Mouse (Mus musculus): ENCODE results near the gene Il25. TPM values are rescaled to one million over a fixed set of nuclear protein-coding genes. Genes with fewer than 3 reads are reported as not detected.

Gene Il25
- polyA plus RNA-seq, 1 experiment from 2014 or later = not detected

DNA sequence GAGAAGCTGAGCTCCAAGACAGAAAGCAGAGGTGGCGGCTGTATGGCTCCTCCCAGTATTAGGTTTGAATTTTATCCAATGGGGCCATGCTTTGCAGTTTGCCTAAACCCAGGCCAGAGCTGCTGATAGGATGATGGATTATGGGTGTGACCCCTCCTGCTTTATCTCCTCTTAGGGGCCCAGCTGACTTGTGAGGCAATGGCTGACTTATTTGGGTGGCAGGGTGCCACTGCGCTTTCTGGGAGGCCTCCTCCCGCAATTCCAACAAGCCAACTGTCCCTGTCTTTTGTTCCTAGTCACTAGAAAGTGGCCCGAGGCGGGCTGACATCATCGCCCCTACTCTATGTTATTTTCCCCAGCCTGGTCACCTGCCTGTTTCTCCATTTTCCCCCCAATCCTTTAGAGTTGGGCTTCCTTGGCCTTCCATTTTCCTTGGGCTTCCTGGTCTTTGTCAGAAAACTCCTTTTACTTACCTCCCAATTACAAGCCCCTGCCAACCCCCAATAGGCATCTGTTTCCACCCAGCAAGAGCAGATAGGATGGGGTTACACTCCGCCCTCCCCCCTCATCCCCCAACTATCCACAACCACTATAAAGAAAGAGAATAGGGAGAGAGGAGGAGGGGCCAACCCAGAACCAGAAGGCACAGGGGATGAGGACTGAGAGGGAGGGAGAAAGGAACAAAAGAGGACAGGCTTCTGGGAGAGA lies 7.7 kb upstream of the Il25 start:
- ATAC-seq (replicated peaks; ENCODE audit: insufficient number of reproducible peaks, low FRiP score, low TSS enrichment) = peak; percentile 75; the same call in 1 of the 2 replicates
- WGBS (ENCODE audit: insufficient replicate concordance) = 14% methylated on average over 7 of the region's 7 CpGs

DNA sequence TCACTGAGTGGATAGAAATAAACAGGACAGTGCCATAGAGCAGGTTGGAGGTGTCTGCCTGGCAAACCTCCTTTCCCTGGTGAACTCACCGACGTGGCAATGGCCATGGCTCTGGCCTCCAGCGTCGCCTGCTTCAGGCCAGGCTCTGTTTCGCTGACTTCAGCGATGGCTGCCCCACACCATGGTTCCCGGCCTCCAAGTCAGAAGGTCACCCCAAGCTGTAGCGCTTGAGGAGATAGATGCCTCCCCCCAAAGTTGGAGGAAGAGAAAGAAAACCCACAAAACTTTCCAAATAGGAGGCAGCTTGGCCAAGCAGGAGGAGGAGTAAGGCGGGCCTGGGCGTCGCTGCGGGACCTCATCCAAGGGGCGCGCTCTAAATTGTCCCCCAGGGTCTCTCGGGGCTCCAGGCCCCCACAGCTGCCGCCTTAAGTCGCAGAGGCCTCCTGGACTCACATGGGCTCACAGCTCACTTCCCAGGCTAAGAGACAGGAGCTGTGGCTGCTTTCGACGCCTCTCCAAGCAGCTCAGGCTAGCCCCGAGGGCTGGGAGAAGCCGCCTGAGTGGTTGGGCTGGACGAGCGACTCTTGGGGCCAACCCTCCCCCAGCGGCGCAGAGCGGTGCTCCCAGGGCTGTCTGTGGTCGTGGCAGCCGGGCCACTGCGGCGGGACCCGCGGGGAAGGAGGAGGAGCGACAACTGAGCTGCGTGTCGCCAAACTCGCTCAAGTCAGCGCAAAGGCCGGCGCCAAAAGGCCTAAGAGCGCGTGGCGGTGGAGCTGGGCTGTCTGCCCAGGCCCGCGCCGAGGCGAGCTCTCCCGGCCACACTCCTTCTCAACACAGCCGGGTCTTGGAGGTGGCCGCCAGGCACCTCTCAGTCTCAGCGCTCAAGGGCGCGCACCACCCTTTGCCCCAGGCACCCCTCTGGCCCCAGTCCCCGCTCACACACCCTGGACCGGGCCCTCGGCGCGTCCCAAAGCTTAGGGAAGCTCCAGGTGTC lies 6.8 kb upstream of the Il25 start, which contains the start of gene Efs:
TSS of gene Efs (minus strand) at position 778 of the 994 bp plus-strand sequence.
- peak within 1 kb of the TSS; percentile 94 for H3K4me2 ChIP-seq
- peaks cover 4% of the 10 kb centered on the region for H3K36me3 ChIP-seq (ENCODE audit: control insufficient read depth, insufficient read depth, low read length)
- peak; percentile 50 for ATAC-seq (replicated peaks; ENCODE audit: insufficient number of reproducible peaks, low FRiP score, low TSS enrichment)
- peak within 1 kb of the TSS; percentile 66 for H3K9ac ChIP-seq (ENCODE audit: low read depth, low read length)
- H3K9me3 ChIP-seq (replicated peaks; ENCODE audit: control insufficient read depth, low read length) = peaks cover 8% of the 10 kb centered on the region
- H3K27ac ChIP-seq (ENCODE audit: low read depth, low read length) = peak within 1 kb of the TSS; percentile 64
- peaks cover 24% of the 10 kb centered on the region for H3K4me1 ChIP-seq (ENCODE audit: control insufficient read depth, insufficient read depth, low read length)
- peaks cover 23% of the 10 kb centered on the region for H3K27me3 ChIP-seq (ENCODE audit: control insufficient read depth, insufficient read depth, low read length)
- WGBS (ENCODE audit: insufficient replicate concordance) = 3% methylated on average over 56 of the region's 57 CpGs
- H3K4me3 ChIP-seq (ENCODE audit: low read depth, low read length) = peak within 1 kb of the TSS; percentile 43

More for the DNA sequence above, 7.7 kb upstream of the Il25 start:
- Histone ChIP-seq H3K27me3 (ENCODE audit: control insufficient read depth, insufficient read depth, low read length) (peaks cover 23% of the 10 kb centered on the region), H3K9ac (ENCODE audit: low read depth, low read length) (peak overlapping the region; percentile 66), H3K36me3 (ENCODE audit: control insufficient read depth, insufficient read depth, low read length) (peaks cover 5% of the 10 kb centered on the region), H3K4me2 (peak overlapping the region; percentile 94), H3K4me3 (ENCODE audit: low read depth, low read length) (peak overlapping the region; percentile 43), H3K4me1 (ENCODE audit: control insufficient read depth, insufficient read depth, low read length) (peaks cover 24% of the 10 kb centered on the region), H3K9me3 (replicated peaks; ENCODE audit: control insufficient read depth, low read length) (peaks cover 8% of the 10 kb centered on the region), H3K27ac (ENCODE audit: low read depth, low read length) (peak overlapping the region; percentile 64)

DNA sequence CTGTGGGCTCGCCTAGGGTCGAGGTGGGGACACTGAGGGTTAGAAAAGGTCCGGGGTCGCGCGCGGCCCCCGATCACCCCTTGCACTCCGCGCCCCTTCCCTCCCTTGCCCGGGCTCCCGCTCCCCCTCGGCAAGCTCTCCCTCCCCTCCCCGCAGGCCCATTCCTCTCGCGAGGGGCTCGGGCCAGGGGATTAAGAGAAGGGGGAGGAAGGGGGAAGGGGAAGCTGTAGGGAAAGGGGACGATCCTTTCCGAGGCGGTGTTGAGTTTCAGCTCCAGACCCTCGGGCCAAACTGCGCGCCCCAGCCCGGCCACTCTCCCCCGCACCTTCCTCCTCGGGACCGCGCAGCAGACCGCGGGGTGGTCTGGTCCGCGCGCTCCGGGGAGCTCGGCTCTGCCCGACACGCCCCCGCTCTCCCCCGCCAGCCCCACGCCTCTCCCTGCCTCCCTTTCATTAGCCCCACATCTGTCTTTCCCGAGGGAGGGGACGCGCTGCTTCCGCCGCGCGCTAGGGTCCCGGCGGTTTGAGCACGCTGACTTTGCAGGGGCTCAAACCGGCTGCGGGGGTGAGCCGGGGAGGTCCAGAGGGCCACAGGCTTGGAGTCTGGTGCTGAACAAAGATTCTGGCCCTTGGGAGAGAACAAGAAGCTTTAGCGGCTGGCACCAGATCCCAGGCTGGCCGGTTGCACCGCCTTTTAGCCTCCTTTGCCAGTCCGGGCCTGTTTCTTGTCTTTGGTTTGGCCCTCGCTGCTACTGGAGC lies 5.9 kb upstream of the Il25 start:
- no peaks in the 10 kb centered on the region; the same call in 1 of the 2 replicates for H3K9me3 ChIP-seq (replicated peaks; ENCODE audit: control insufficient read depth, low read length)
- H3K4me3 ChIP-seq (ENCODE audit: low read depth, low read length) = peak overlapping the region; percentile 43
- H3K27me3 ChIP-seq (ENCODE audit: control insufficient read depth, insufficient read depth, low read length) = peaks cover 23% of the 10 kb centered on the region
- peaks cover 24% of the 10 kb centered on the region for H3K4me1 ChIP-seq (ENCODE audit: control insufficient read depth, insufficient read depth, low read length)
- 2% methylated on average over 45 of the region's 58 CpGs for WGBS (ENCODE audit: insufficient replicate concordance)
- H3K36me3 ChIP-seq (ENCODE audit: control insufficient read depth, insufficient read depth, low read length) = no peaks in the 10 kb centered on the region; the same call in 1 of the 2 replicates
- H3K9ac ChIP-seq (ENCODE audit: low read depth, low read length) = peak overlapping the region; percentile 66
- ATAC-seq (replicated peaks; ENCODE audit: insufficient number of reproducible peaks, low FRiP score, low TSS enrichment) = peak; percentile 50; the same call in 1 of the 2 replicates
- H3K27ac ChIP-seq (ENCODE audit: low read depth, low read length) = peak overlapping the region; percentile 64
- H3K4me2 ChIP-seq = peak overlapping the region; percentile 94

DNA sequence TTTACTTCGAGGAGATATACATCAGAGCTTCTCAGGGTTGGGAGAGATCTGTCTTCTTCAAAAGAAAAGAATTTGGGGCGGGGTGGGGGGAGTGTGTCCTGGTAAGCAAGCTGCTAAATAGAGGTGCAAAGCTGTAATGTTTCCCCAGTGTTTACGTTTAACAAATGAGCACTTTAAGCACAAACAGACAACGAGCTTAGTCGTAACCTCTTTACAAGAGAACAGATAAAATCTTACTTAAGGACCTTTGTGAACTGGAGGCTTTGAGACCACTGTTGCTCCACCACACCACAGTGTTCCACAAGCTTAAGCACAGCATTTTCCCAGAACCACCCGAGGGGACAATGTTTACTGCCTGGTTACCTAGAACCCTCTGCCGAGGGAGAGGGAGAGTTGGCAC lies 5.2 kb upstream of the Il25 start:
- Histone ChIP-seq H3K4me1 (ENCODE audit: control insufficient read depth, insufficient read depth, low read length) (peaks cover 24% of the 10 kb centered on the region), H3K4me3 (ENCODE audit: low read depth, low read length) (peak overlapping the region; percentile 43), H3K27ac (ENCODE audit: low read depth, low read length) (peak overlapping the region; percentile 64), H3K27me3 (ENCODE audit: control insufficient read depth, insufficient read depth, low read length) (peaks cover 23% of the 10 kb centered on the region), H3K9me3 (replicated peaks; ENCODE audit: control insufficient read depth, low read length) (no peaks in the 10 kb centered on the region), H3K36me3 (ENCODE audit: control insufficient read depth, insufficient read depth, low read length) (no peaks in the 10 kb centered on the region), H3K4me2 (peak overlapping the region; percentile 94), H3K9ac (ENCODE audit: low read depth, low read length) (no peak overlapping the region)
- ATAC-seq (replicated peaks; ENCODE audit: insufficient number of reproducible peaks, low FRiP score, low TSS enrichment) = no peak
- 17% methylated on average over 7 of the region's 7 CpGs for WGBS (ENCODE audit: insufficient replicate concordance)

DNA sequence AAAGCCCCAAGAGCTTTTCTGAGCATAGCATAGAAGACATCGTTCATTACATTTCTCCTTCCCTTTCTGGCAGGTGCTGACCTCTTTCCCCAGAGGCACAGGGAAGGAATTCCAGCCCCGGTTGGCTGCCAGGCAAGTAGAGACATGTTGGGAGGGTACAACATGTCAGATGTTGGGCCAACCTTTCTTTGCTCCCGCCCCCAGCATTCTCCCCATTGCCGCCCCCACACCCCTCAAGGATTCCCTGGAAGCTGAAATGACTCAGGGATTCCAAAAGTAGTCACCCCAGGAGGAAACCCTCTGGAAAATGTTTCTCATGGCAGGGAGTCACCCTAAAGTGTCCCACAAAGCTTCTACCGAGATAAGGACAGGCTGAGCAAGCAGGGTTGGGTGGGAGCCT lies 2.7 kb upstream of the Il25 start:
- WGBS (ENCODE audit: insufficient replicate concordance) = 56% methylated on average over 5 of the region's 5 CpGs
- Histone ChIP-seq H3K9ac (ENCODE audit: low read depth, low read length) (no peak overlapping the region; the same call in 1 of the 2 replicates), H3K4me1 (ENCODE audit: control insufficient read depth, insufficient read depth, low read length) (peaks cover 13% of the 10 kb centered on the region), H3K4me3 (ENCODE audit: low read depth, low read length) (no peak overlapping the region), H3K27ac (ENCODE audit: low read depth, low read length) (no peak overlapping the region), H3K4me2 (no peak overlapping the region), H3K9me3 (replicated peaks; ENCODE audit: control insufficient read depth, low read length) (no peaks in the 10 kb centered on the region), H3K27me3 (ENCODE audit: control insufficient read depth, insufficient read depth, low read length) (peaks cover 23% of the 10 kb centered on the region), H3K36me3 (ENCODE audit: control insufficient read depth, insufficient read depth, low read length) (no peaks in the 10 kb centered on the region)
- no peak for ATAC-seq (replicated peaks; ENCODE audit: insufficient number of reproducible peaks, low FRiP score, low TSS enrichment)

DNA sequence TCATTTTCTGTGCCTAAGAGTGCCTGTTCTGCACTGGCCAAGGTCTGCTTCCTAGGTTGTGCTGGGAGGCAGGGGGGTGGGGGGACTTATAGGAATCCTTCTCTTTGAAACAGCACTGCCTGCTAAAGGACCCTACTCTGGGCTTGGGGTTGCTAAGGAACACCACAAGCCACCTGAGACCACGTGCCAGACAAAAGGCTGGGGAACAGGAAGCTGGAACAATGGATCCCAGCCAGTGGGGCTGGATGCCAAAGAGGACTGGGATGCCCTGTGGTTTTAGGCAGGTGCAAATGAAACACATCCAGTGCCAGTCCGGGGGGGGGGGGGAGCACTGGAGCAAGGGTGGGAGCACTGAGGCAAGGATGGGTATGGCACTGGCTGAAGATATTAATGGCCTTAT lies 2.1 kb upstream of the Il25 start:
- ATAC-seq (replicated peaks; ENCODE audit: insufficient number of reproducible peaks, low FRiP score, low TSS enrichment) = no peak
- H3K9me3 ChIP-seq (replicated peaks; ENCODE audit: control insufficient read depth, low read length) = no peaks in the 10 kb centered on the region
- H3K9ac ChIP-seq (ENCODE audit: low read depth, low read length) = no peak overlapping the region
- H3K36me3 ChIP-seq (ENCODE audit: control insufficient read depth, insufficient read depth, low read length) = no peaks in the 10 kb centered on the region
- 33% methylated on average over 2 of the region's 2 CpGs for WGBS (ENCODE audit: insufficient replicate concordance)
- no peak overlapping the region for H3K4me3 ChIP-seq (ENCODE audit: low read depth, low read length)
- H3K27me3 ChIP-seq (ENCODE audit: control insufficient read depth, insufficient read depth, low read length) = peaks cover 17% of the 10 kb centered on the region
- no peak overlapping the region for H3K27ac ChIP-seq (ENCODE audit: low read depth, low read length)
- no peak overlapping the region for H3K4me2 ChIP-seq
- peaks cover 6% of the 10 kb centered on the region for H3K4me1 ChIP-seq (ENCODE audit: control insufficient read depth, insufficient read depth, low read length)

DNA sequence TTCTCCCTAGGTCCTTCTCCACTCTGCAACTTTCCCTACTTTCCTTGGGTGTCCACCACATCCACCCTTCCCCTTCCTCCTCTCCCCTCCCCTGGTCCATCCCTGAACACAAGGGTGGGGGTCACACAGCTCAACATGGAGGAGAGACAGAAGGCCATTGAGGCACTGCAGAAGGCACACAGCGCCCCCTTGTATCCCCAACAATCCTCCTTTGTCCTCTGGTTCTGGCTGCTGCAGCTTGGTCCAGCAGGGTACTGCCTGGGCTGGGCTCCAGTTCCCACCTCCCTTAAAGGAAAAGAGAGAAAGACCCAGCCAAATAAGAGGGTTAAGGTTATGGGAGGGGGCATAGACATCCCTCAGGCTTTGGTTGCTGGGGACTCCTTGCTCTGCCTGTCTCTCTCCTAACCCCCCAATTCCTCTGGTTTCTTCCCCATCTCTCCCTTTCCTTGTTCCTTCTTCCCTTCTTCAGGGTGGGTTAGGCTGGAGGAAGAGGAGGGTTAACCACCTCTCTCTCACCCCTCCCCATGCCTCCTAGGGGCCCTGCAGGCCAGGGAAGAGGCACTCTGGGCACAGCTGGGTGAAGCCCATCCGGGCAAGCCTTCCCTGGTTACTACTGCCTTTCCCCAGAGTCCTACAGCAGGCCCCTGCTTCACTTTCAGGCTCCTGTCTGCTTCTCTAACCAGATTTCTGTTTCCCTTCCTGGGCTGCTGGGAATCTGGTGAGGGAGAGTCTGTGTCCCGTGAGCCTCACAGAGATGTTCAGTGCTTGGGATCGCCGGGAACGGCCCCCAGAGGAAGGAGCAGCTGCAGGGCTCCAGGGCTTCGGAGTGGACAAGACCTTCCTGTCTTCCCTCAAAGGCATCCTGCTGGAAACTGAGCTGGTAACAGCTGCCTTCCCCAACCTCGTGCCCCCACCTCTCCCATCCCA lies 3.7 kb downstream of the Il25 start, which contains the start of gene Cmtm5:
TSS of gene Cmtm5 (plus strand) at position 358 of the 927 bp plus-strand sequence.
- Histone ChIP-seq H3K4me1 (ENCODE audit: control insufficient read depth, insufficient read depth, low read length) (0 out of 2 replicates have a peak, but pooled peaks cover 4% of the 10 kb centered on the region), H3K27ac (ENCODE audit: low read depth, low read length) (peak within 1 kb of the TSS; percentile 29; the same call in 1 of the 2 replicates), H3K9me3 (replicated peaks; ENCODE audit: control insufficient read depth, low read length) (no peaks in the 10 kb centered on the region), H3K27me3 (ENCODE audit: control insufficient read depth, insufficient read depth, low read length) (no peaks in the 10 kb centered on the region), H3K36me3 (ENCODE audit: control insufficient read depth, insufficient read depth, low read length) (no peaks in the 10 kb centered on the region), H3K9ac (ENCODE audit: low read depth, low read length) (no peak within 1 kb of the TSS), H3K4me3 (ENCODE audit: low read depth, low read length) (no peak within 1 kb of the TSS), H3K4me2 (peak within 1 kb of the TSS; percentile 14; the same call in 1 of the 2 replicates)
- no peak for ATAC-seq (replicated peaks; ENCODE audit: insufficient number of reproducible peaks, low FRiP score, low TSS enrichment)
- WGBS (ENCODE audit: insufficient replicate concordance) = 27% methylated on average over 8 of the region's 8 CpGs

Measured in heart, embryonic 11.5 days (tissue).